Mouse (Mus musculus): ENCODE data around the gene Med21.

Med21 gene

DNA sequence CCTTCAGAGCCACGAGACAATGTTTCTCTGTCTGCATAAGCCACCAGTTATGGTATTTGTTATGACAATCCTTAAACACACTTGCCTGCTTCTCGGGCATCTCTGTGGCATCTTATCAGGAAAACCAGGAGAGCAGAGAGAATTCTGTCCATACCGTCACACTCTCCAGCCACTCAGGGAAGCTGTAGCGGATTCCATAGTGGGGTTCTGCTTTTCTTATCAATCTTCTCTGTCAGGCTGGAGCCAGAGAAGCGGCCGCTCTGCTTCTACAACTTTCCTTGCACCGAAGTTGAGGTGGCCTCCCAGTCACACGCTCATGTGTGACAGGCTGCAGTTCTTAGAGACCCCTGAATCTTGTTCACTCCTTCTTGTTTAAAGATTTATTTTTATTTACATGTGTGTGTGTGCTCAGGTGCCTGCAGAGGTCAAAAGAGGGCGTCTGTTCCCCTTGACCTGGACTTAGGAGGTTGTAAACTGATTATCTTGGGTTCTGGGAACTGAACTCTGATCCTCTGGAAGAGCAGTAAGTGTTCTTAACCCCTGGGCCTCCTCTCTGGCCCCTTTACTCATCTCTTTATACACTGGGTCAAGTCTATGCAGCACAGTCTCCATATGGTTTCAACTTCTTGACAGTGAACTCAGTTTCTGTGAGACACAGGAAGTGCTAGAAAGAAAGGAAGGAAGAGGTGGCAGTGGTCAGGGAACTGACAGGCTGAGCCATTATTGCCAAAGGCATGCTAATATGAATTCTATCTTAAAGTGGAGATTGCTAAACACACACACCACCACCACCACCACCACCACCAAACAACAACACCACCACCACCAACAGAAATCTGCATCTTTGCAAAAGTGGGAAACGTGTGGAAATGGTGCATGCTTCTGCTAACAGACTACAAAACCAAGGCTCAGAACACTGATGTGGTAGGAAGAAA is 36.1 kb downstream of the Med21 start:
- DNase-seq (ENCODE audit: extremely low read depth, low read depth), result no peak

GRCm38 (mm10) chr6:146683881-146684280 is 41.5 kb downstream of the Med21 start:
- DNase-seq (ENCODE audit: extremely low read depth, low read depth), result no peak

DNA sequence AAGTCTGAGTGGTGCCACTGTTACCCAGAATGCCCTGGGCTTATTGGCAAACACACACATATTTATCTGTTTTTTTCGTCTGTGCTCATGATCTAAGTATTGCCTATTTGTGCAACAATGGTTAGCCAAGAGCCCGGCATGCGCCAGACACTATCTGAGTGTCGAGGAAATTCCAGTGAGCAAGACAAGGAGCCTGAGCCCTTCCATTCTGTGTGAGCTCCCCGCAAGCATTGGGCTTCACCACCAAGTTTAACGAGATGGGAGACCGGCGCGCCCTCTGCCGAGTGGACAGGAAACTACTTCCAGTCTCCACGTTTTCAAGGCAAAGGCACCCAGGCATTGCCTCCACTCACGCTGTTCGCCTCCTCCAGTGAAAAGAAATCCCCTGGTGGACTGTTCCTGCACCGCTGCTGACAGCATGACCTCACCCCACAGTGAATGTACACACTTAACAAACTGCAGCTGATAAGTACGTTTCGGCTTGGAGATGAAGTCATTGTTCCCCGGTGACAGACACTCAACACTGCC is 43.5 kb downstream of the Med21 start:
- peak; percentile 51 for DNase-seq (ENCODE audit: extremely low read depth, low read depth)

- DNase-seq (ENCODE audit: extremely low read depth, low read depth), result peak; percentile 78
Observed at GRCm38 (mm10) chr6:146686463-146687196, 44.3 kb downstream of the Med21 start.

DNA sequence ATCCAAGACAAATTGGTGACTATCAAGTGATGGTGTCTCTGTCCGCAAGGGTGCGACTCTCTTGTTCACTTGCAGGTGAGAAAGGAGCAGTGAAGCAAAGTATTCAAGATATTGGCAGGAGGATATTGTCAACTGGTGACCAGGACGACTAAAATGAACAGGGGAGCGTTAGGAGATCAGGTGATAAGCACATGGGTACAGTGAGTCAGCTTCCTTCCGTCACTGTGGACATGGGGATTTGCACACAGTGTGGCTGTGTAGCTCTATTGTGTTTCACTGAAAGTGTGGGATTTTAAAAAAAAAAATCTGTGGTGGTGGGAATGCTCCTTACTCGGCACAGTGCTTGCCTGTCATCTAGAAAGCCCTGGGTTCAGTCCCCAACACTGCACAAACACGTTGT is 45.7 kb downstream of the Med21 start:
- DNase-seq (ENCODE audit: extremely low read depth, low read depth), result no peak

GRCm38 (mm10) chr6:146688861-146689260 is 46.5 kb downstream of the Med21 start:
- DNase-seq (ENCODE audit: extremely low read depth, low read depth), result no peak

DNA sequence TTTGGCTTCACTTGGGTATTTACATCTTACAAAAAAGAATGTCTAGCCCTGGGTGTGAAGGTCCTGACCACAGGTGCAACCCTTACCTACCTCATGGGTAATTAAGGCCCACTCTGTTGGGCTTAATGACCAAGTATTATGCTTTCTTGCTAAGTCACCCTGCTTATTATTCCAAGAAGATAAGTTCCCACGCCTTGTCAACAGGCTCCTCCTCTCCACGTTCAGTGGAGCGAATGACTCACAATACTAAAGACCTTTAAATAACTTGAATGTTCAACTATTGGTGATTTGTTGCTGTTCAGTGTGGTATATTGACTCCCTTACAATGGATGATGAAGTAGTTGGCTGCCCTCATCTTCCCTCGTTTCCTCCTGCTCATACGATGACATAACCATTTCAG is 55.4 kb downstream of the Med21 start:
- no peak for DNase-seq (ENCODE audit: extremely low read depth, low read depth)

DNA sequence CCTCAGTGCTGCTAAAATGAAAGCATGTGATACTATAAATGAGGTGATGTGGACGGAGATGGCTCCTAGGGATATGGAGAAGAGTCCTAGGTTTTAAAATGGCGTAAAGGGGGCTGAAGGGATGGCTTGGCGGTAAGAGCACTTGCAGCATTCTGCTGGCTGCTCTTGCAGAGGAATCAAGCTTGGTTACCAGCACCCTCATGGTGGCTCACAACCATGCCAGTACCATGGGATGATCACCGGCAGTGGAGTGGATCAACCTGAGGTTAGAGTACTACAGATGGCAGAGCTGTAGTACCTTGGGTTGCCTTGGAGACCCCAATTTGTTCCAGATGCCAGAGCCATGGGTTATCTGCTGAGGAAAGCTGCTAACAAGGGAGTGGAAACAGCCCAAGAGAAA is 56.0 kb downstream of the Med21 start:
- no peak for DNase-seq (ENCODE audit: extremely low read depth, low read depth)

All from MEL-GATA-1-ER (cell line).